Mouse (Mus musculus) G1E (cell line): Measurements from ENCODE around the gene Gm6993.

Source experiments
- CTCF ChIP-seq: IDR thresholded peaks from 2 replicates; pipeline ENCODE4 v1.5.1; 2012; ENCODE audit warnings: low read depth, low read length, inconsistent platforms, mixed read lengths
- GATA1 ChIP-seq: IDR thresholded peaks from 2 replicates; pipeline ENCODE4 v1.6.1; 2012; ENCODE audit warnings: borderline replicate concordance, low read length, inconsistent platforms, mixed read lengths
- GATA2 ChIP-seq: IDR thresholded peaks from 2 replicates; pipeline ENCODE4 v1.6.1; 2012; ENCODE audit warnings: low read depth, low read length, inconsistent platforms, borderline replicate concordance
- POLR2AphosphoS5 ChIP-seq: IDR thresholded peaks from 2 replicates; pipeline ENCODE4 v1.6.1; 2012; ENCODE audit warnings: low read depth, low read length, inconsistent platforms; ENCODE audit not compliant: insufficient replicate concordance
- TAL1 ChIP-seq: conservative IDR thresholded peaks from 2 replicates; pipeline ENCODE4 v1.6.1; 2012; ENCODE audit warnings: low read depth, low read length, inconsistent platforms, mixed read lengths

DNA sequence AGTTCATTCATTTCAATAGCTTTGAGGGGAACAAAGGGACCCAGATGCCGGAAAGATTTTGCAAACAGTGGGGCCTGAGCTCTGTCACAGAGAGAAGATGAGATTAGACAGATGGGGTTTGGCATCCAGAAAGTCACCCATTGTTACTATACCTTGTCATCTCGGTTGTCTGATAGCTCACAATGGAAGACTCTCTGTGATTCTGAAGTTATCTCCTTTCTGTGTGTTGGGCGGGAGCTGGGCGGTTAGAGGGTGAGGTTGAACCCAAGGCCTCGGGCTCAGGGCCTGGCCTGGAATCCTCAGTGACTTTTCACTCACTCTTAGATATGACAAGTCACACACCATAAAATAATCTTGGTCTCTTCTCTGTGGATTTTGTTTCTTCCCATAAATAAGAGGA lies 30.2 kb downstream of the Gm6993 start:
- TF ChIP-seq GATA1 (no peak), CTCF (no peak), GATA2 (no peak), POLR2AphosphoS5 (no peak), TAL1 (no peak)
